Mouse (Mus musculus) kidney, postnatal 0 days (tissue): ENCODE measurements around the gene Hist1h2bk. TPM values are rescaled to one million over a fixed set of nuclear protein-coding genes. Genes with fewer than 3 reads are reported as not detected.
A peak's percentile ranks its signal among the peaks of the same experiment; 100 is the strongest.
"Not testable (repeated sequence)": the region's sequence is repeated elsewhere in the genome, so short reads cannot be mapped to it uniquely, and the experiment has no call there.

Source experiments
- ATAC-seq: fragments of 200-750 bp; cut with Nextera tagmentation; replicated peaks from 2 replicates; pipeline ENCODE4 v1.8.0; 2017; ENCODE audit warnings: low read depth, moderate number of reproducible peaks, moderate TSS enrichment, moderate library complexity; ENCODE audit not compliant: low FRiP score
- DNase-seq: peaks from one replicate; pipeline ENCODE4 v3.0.0-alpha.2; 2016; ENCODE audit warnings: low spot score
- H3K27ac ChIP-seq: fragments of 300-500 bp; sonication (generic); 2 replicates; pipeline ENCODE4 v1.5.1; 2014; ENCODE audit warnings: mild to moderate bottlenecking
- H3K27me3 ChIP-seq: fragments of 300-500 bp; sonication (generic); 2 replicates; pipeline ENCODE4 v1.6.1; 2014; ENCODE audit warnings: low read length, mixed read lengths; ENCODE audit not compliant: insufficient read depth
- H3K36me3 ChIP-seq: fragments of 300-500 bp; sonication (generic); 2 replicates; pipeline ENCODE4 v1.6.1; 2014; ENCODE audit warnings: low read length, mixed read lengths; ENCODE audit not compliant: insufficient read depth
- H3K4me1 ChIP-seq: fragments of 300-500 bp; sonication (generic); replicated peaks from 2 replicates; pipeline ENCODE4 v1.6.1; 2014; ENCODE audit warnings: antibody characterized with exemption, low read length, mixed read lengths; ENCODE audit not compliant: insufficient read depth
- H3K4me2 ChIP-seq: fragments of 300-500 bp; sonication (generic); 2 replicates; pipeline ENCODE4 v1.6.1; 2014; ENCODE audit warnings: mild to moderate bottlenecking, low read length, moderate library complexity, mixed read lengths
- H3K4me3 ChIP-seq: fragments of 300-500 bp; sonication (generic); replicated peaks from 2 replicates; pipeline ENCODE4 v1.5.1; 2014; ENCODE audit warnings: low read depth, low read length
- H3K9ac ChIP-seq: fragments of 300-500 bp; sonication (generic); 2 replicates; pipeline ENCODE4 v1.6.1; 2014; ENCODE audit warnings: low read depth, low read length
- H3K9me3 ChIP-seq: fragments of 300-500 bp; sonication (generic); replicated peaks from 2 replicates; pipeline ENCODE4 v1.6.1; 2016; ENCODE audit warnings: low read length, inconsistent platforms, mixed read lengths
- CTCF ChIP-seq: IDR thresholded peaks from 2 replicates; pipeline ENCODE4 v1.5.1; 2016; ENCODE audit warnings: antibody characterized with exemption, low read depth, mild to moderate bottlenecking, moderate library complexity
- WGBS: fragments of 180-500 bp; shearing (Covaris S2); extraction: QIAGEN DNeasy Blood & Tissue Kit; methylation state at CpG from one replicate; pipeline ENCODE4 v1.1.7; 2014; 5-methylcytosine and 5-hydroxymethylcytosine counted together
- polyA plus RNA-seq: library from polyadenylated mRNA; unstranded; fragments of >200 nt; fragmentation: Nextera tagmentation; extraction: Ambion mirVana; gene quantifications from 2 replicates; pipeline ENCODE4 v1.2.1, GENCODE M21; 2015

The Hist1h2bk gene
- 4.0 and 4.8 TPM in 2 replicates for polyA plus RNA-seq

GRCm38 (mm10) chr13:22035267-22036148 is at the start of gene Hist1h2bk, which contains the start of gene Hist1h2ah:
Gene Hist1h2bk, plus strand, starts transcription at chr13:22035870.
Gene Hist1h2ah, minus strand, starts transcription at chr13:22035568.
- H3K36me3 ChIP-seq, H3K9me3 ChIP-seq, H3K27me3 ChIP-seq, H3K4me1 ChIP-seq: not testable (repeated sequence)
- H3K9ac ChIP-seq, result peak within 1 kb of the TSS; percentile 36
- peak within 1 kb of the TSS; percentile 64 for H3K4me2 ChIP-seq
- H3K27ac ChIP-seq, result peak within 1 kb of the TSS; percentile 75
- ATAC-seq (peak; percentile 96), DNase-seq (peak; percentile 99)
- H3K4me3 ChIP-seq, result peak within 1 kb of the TSS; percentile 37
- 0% methylated on average over 22 of the region's 69 CpGs for WGBS

GRCm38 (mm10) chr13:21992550-21992949 is 43.1 kb upstream of the Hist1h2bk start:
- TF ChIP-seq CTCF, result no peak
- Histone ChIP-seq H3K9ac (no peak overlapping the region), H3K4me3 (no peak overlapping the region), H3K27ac (no peak overlapping the region), H3K4me1 (0 out of 2 replicates have a peak, but pooled peaks cover 9% of the 10 kb centered on the region), H3K36me3 (no peaks in the 10 kb centered on the region), H3K27me3 (peaks cover 40% of the 10 kb centered on the region), H3K4me2 (no peak overlapping the region), H3K9me3 (peaks cover 3% of the 10 kb centered on the region; the same call in 1 of the 2 replicates)
- no peak for DNase-seq
- 80% methylated on average over 5 of the region's 5 CpGs for WGBS
- no peak for ATAC-seq

GRCm38 (mm10) chr13:21993957-21994738 is 41.5 kb upstream of the Hist1h2bk start:
- Histone ChIP-seq H3K27me3 (peaks cover 56% of the 10 kb centered on the region), H3K27ac (no peak overlapping the region), H3K4me2 (no peak overlapping the region), H3K36me3 (no peaks in the 10 kb centered on the region), H3K4me1 (0 out of 2 replicates have a peak, but pooled peaks cover 9% of the 10 kb centered on the region), H3K9me3 (peaks cover 3% of the 10 kb centered on the region; the same call in 1 of the 2 replicates), H3K9ac (no peak overlapping the region), H3K4me3 (no peak overlapping the region)
- WGBS, result 8% methylated on average over 22 of the region's 22 CpGs
- no peak for TF ChIP-seq CTCF
- DNase-seq (no peak), ATAC-seq (no peak)

- peaks cover 3% of the 10 kb centered on the region; the same call in 1 of the 2 replicates for H3K9me3 ChIP-seq
These were observed 40.8 kb upstream of the Hist1h2bk start for GRCm38 (mm10) chr13:21994896-21995295.

GRCm38 (mm10) chr13:21995331-21995914 is 40.2 kb upstream of the Hist1h2bk start:
- Histone ChIP-seq H3K4me3 (peak overlapping the region; percentile 33), H3K4me2 (peak overlapping the region; percentile 49), H3K27me3 (peaks cover 68% of the 10 kb centered on the region), H3K4me1 (0 out of 2 replicates have a peak, but pooled peaks cover 9% of the 10 kb centered on the region), H3K27ac (no peak overlapping the region), H3K9me3 (peaks cover 3% of the 10 kb centered on the region; the same call in 1 of the 2 replicates), H3K36me3 (no peaks in the 10 kb centered on the region), H3K9ac (no peak overlapping the region)
- WGBS, result under 1% methylated on average over 21 of the region's 21 CpGs
- DNase-seq, result peak; percentile 64
- 0 out of 2 replicates have a peak, but pooled peaks have one; percentile 11 for TF ChIP-seq CTCF
- ATAC-seq, result no peak

More at GRCm38 (mm10) chr13:21994896-21995295, 40.8 kb upstream of the Hist1h2bk start:
- H3K4me2 ChIP-seq, result peak overlapping the region; percentile 49
- no peak overlapping the region for H3K9ac ChIP-seq
- no peak for TF ChIP-seq CTCF
- peaks cover 63% of the 10 kb centered on the region for H3K27me3 ChIP-seq
- peak; percentile 40 for DNase-seq
- H3K4me3 ChIP-seq, result peak overlapping the region; percentile 33
- H3K36me3 ChIP-seq, result no peaks in the 10 kb centered on the region
- WGBS, result 6% methylated on average over 8 of the region's 8 CpGs
- H3K27ac ChIP-seq, result no peak overlapping the region
- H3K4me1 ChIP-seq, result 0 out of 2 replicates have a peak, but pooled peaks cover 9% of the 10 kb centered on the region
- ATAC-seq, result no peak
